Mouse (Mus musculus): ENCODE data around the gene Tenm3. TPM values are rescaled to one million over a fixed set of nuclear protein-coding genes. Genes with fewer than 3 reads are reported as not detected.

Gene Tenm3
- polyA plus RNA-seq, 1 experiment = 106 TPM

- TF ChIP-seq CTCF (IDR thresholded peaks at IDR 0.05; ENCODE audit: borderline replicate concordance, insufficient read depth, low read length) (no peak), POLR2A (IDR thresholded peaks at IDR 0.05; ENCODE audit: low read depth, low read length) (no peak)
- Histone ChIP-seq H3K27ac (ENCODE audit: insufficient read depth, low read length) (no peak overlapping the region), H3K4me3 (ENCODE audit: insufficient read depth, low read length) (no peak overlapping the region), H3K4me1 (ENCODE audit: control insufficient read depth, insufficient read depth, low read length) (peaks cover 4% of the 10 kb centered on the region; the same call in 1 of the 2 replicates)
Observed at GRCm38 (mm10) chr8:48611934-48612512, 231.7 kb downstream of the Tenm3 start.

GRCm38 (mm10) chr8:48611126-48611525 lies 232.6 kb downstream of the Tenm3 start:
- Histone ChIP-seq H3K27ac (ENCODE audit: insufficient read depth, low read length) (no peak overlapping the region), H3K4me1 (ENCODE audit: control insufficient read depth, insufficient read depth, low read length) (peaks cover 4% of the 10 kb centered on the region; the same call in 1 of the 2 replicates), H3K4me3 (ENCODE audit: insufficient read depth, low read length) (no peak overlapping the region)
- TF ChIP-seq POLR2A (IDR thresholded peaks at IDR 0.05; ENCODE audit: low read depth, low read length) = no peak
- no peak for TF ChIP-seq CTCF (IDR thresholded peaks at IDR 0.05; ENCODE audit: borderline replicate concordance, insufficient read depth, low read length)

- Histone ChIP-seq H3K4me3 (ENCODE audit: insufficient read depth, low read length) (no peak overlapping the region), H3K4me1 (ENCODE audit: control insufficient read depth, insufficient read depth, low read length) (peaks cover 4% of the 10 kb centered on the region; the same call in 1 of the 2 replicates), H3K27ac (ENCODE audit: insufficient read depth, low read length) (no peak overlapping the region)
- no peak for TF ChIP-seq CTCF (IDR thresholded peaks at IDR 0.05; ENCODE audit: borderline replicate concordance, insufficient read depth, low read length)
- no peak for TF ChIP-seq POLR2A (IDR thresholded peaks at IDR 0.05; ENCODE audit: low read depth, low read length)
Observed at GRCm38 (mm10) chr8:48610316-48610715, 233.4 kb downstream of the Tenm3 start.

GRCm38 (mm10) chr8:48609684-48610083 lies 234.1 kb downstream of the Tenm3 start:
- H3K4me3 ChIP-seq (ENCODE audit: insufficient read depth, low read length) = no peak overlapping the region
- no peak for TF ChIP-seq POLR2A (IDR thresholded peaks at IDR 0.05; ENCODE audit: low read depth, low read length)
- no peak for TF ChIP-seq CTCF (IDR thresholded peaks at IDR 0.05; ENCODE audit: borderline replicate concordance, insufficient read depth, low read length)
- H3K4me1 ChIP-seq (ENCODE audit: control insufficient read depth, insufficient read depth, low read length) = peaks cover 4% of the 10 kb centered on the region
- H3K27ac ChIP-seq (ENCODE audit: insufficient read depth, low read length) = no peak overlapping the region

GRCm38 (mm10) chr8:48604190-48604897 lies 239.4 kb downstream of the Tenm3 start:
- Histone ChIP-seq H3K4me1 (ENCODE audit: control insufficient read depth, insufficient read depth, low read length) (no peaks in the 10 kb centered on the region; the same call in 1 of the 2 replicates), H3K4me3 (ENCODE audit: insufficient read depth, low read length) (no peak overlapping the region), H3K27ac (ENCODE audit: insufficient read depth, low read length) (no peak overlapping the region)
- no peak for TF ChIP-seq CTCF (IDR thresholded peaks at IDR 0.05; ENCODE audit: borderline replicate concordance, insufficient read depth, low read length)
- TF ChIP-seq POLR2A (IDR thresholded peaks at IDR 0.05; ENCODE audit: low read depth, low read length) = no peak

GRCm38 (mm10) chr8:48603165-48603840 lies 240.4 kb downstream of the Tenm3 start:
- no peak for TF ChIP-seq CTCF (IDR thresholded peaks at IDR 0.05; ENCODE audit: borderline replicate concordance, insufficient read depth, low read length)
- TF ChIP-seq POLR2A (IDR thresholded peaks at IDR 0.05; ENCODE audit: low read depth, low read length) = no peak
- H3K4me3 ChIP-seq (ENCODE audit: insufficient read depth, low read length) = no peak overlapping the region
- H3K27ac ChIP-seq (ENCODE audit: insufficient read depth, low read length) = no peak overlapping the region
- H3K4me1 ChIP-seq (ENCODE audit: control insufficient read depth, insufficient read depth, low read length) = no peaks in the 10 kb centered on the region; the same call in 1 of the 2 replicates

- TF ChIP-seq POLR2A (IDR thresholded peaks at IDR 0.05; ENCODE audit: low read depth, low read length) (no peak), CTCF (IDR thresholded peaks at IDR 0.05; ENCODE audit: borderline replicate concordance, insufficient read depth, low read length) (no peak)
- H3K27ac ChIP-seq (ENCODE audit: insufficient read depth, low read length) = no peak overlapping the region
Observed at GRCm38 (mm10) chr8:48601621-48602020, 242.1 kb downstream of the Tenm3 start.

GRCm38 (mm10) chr8:48599028-48599427 lies 244.7 kb downstream of the Tenm3 start:
- Histone ChIP-seq H3K4me3 (ENCODE audit: insufficient read depth, low read length) (no peak overlapping the region), H3K4me1 (ENCODE audit: control insufficient read depth, insufficient read depth, low read length) (peaks cover 3% of the 10 kb centered on the region), H3K27ac (ENCODE audit: insufficient read depth, low read length) (no peak overlapping the region)
- TF ChIP-seq POLR2A (IDR thresholded peaks at IDR 0.05; ENCODE audit: low read depth, low read length) = no peak
- no peak for TF ChIP-seq CTCF (IDR thresholded peaks at IDR 0.05; ENCODE audit: borderline replicate concordance, insufficient read depth, low read length)

More at GRCm38 (mm10) chr8:48601621-48602020, 242.1 kb downstream of the Tenm3 start:
- H3K4me3 ChIP-seq (ENCODE audit: insufficient read depth, low read length) = no peak overlapping the region
- no peaks in the 10 kb centered on the region; the same call in 1 of the 2 replicates for H3K4me1 ChIP-seq (ENCODE audit: control insufficient read depth, insufficient read depth, low read length)

GRCm38 (mm10) chr8:48596332-48596731 lies 247.4 kb downstream of the Tenm3 start:
- no peak for TF ChIP-seq CTCF (IDR thresholded peaks at IDR 0.05; ENCODE audit: borderline replicate concordance, insufficient read depth, low read length)
- no peak for TF ChIP-seq POLR2A (IDR thresholded peaks at IDR 0.05; ENCODE audit: low read depth, low read length)
- Histone ChIP-seq H3K4me3 (ENCODE audit: insufficient read depth, low read length) (no peak overlapping the region), H3K4me1 (ENCODE audit: control insufficient read depth, insufficient read depth, low read length) (peaks cover 6% of the 10 kb centered on the region), H3K27ac (ENCODE audit: insufficient read depth, low read length) (no peak overlapping the region)
